Mouse (Mus musculus): ENCODE measurements around the gene Meis1.

DNA sequence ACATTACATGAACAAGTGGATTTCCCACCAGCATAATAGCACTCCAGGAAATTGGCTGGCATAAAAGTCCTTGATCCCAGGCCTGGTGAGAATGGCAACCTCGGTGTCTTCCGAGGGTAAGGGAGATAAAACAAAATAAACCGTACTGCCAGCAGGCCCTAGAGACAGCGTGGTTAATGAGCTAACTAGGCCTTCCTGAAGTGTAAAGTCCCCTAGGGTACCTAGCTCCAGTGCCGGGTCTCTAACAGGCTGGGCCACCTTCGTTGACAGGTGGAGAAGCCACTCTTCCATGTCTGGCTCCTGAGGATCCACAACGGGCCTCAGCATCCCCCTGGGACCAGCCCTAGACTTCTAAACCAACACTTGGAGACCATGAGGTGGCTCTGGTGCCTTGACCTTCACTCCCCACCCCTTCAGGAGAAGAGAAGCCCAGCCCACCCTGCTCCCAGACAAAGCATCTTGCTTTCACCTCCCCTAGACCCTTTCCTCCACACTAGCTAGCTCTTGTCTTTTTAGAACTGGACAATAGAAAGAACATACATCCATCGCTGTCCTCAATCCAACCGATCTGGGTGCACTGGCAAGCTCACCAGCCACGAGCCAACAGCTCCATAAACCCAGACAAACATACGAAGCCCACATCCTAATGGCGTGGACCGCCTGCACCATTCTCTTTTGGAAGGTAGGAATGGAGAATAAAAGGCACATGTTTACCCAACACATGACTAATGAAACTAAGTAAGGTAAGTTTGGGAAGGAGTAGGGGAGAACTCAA lies 10.0 kb downstream of the Meis1 start:
- TF ChIP-seq CTCF (IDR thresholded peaks at IDR 0.05; ENCODE audit: low read depth): no peak
- TF ChIP-seq EP300 (IDR thresholded peaks at IDR 0.05; ENCODE audit: low read depth): no peak
